Mouse (Mus musculus) spleen, adult 2 months (tissue): ENCODE measurements around the gene Cdc42ep2.

Experiments
- CTCF ChIP-seq: fragments of 200-500 bp; IDR thresholded peaks from 2 replicates; pipeline ENCODE4 v1.5.1; 2011; ENCODE audit warnings: mild to moderate bottlenecking, inconsistent platforms; ENCODE audit not compliant: insufficient read depth, insufficient read length, insufficient replicate concordance; ENCODE audit errors: extremely low read depth
- POLR2A ChIP-seq: fragments of 200-500 bp; IDR thresholded peaks from 2 replicates; pipeline ENCODE4 v1.6.1; 2011; ENCODE audit warnings: low read depth, low read length, inconsistent platforms

GRCm38 (mm10) chr19:5938516-5938915, 13.9 kb upstream of the Cdc42ep2 start:
- TF ChIP-seq CTCF: no peak
- TF ChIP-seq POLR2A: no peak
